Mouse (Mus musculus): ENCODE data around the gene Traf6. TPM values are rescaled to one million over a fixed set of nuclear protein-coding genes. Genes with fewer than 3 reads are reported as not detected.

Gene Traf6
- total RNA-seq, 2 experiments from 2014 or later, result 8.9 to 10.3 TPM

- intact Hi-C loops (cut with DNase I), result no loop called here
- DNase-seq (ENCODE audit: extremely low spot score in 1 of 2, low spot score in 2 of 2), result no peak
Measured at GRCm38 (mm10) chr2:101690252-101690827, 12.1 kb downstream of the Traf6 start.

GRCm38 (mm10) chr2:101693043-101693442 lies 14.8 kb downstream of the Traf6 start:
- DNase-seq (ENCODE audit: extremely low spot score in 1 of 2, low spot score in 2 of 2), result no peak
- intact Hi-C loops (cut with DNase I), result no loop called here

- no peak for DNase-seq (ENCODE audit: extremely low spot score in 1 of 2, low spot score in 2 of 2)
- intact Hi-C loops (cut with DNase I), result no loop called here
Measured at GRCm38 (mm10) chr2:101693577-101694215, 15.5 kb downstream of the Traf6 start.

- DNase-seq (ENCODE audit: extremely low spot score in 1 of 2, low spot score in 2 of 2), result no peak
- intact Hi-C loops (cut with DNase I), result no loop called here
Measured at GRCm38 (mm10) chr2:101695584-101695983, 17.4 kb downstream of the Traf6 start.

- intact Hi-C loops (cut with DNase I), result no loop called here
Measured at GRCm38 (mm10) chr2:101699284-101699683, 21.1 kb downstream of the Traf6 start.

GRCm38 (mm10) chr2:101705941-101706485 lies 27.8 kb downstream of the Traf6 start:
- DNase-seq (ENCODE audit: extremely low spot score in 1 of 2, low spot score in 2 of 2), result no peak

More at GRCm38 (mm10) chr2:101699284-101699683, 21.1 kb downstream of the Traf6 start:
- no peak for DNase-seq (ENCODE audit: extremely low spot score in 1 of 2, low spot score in 2 of 2)

GRCm38 (mm10) chr2:101711608-101712007 lies 33.4 kb downstream of the Traf6 start:
- no peak for DNase-seq (ENCODE audit: extremely low spot score in 1 of 2, low spot score in 2 of 2)
- intact Hi-C loops (cut with DNase I), result loop anchor here (5.0 kb wide), 1 partner anchor 1346 kb away; no protein-coding TSS in a partner anchor

More at GRCm38 (mm10) chr2:101705941-101706485, 27.8 kb downstream of the Traf6 start:
- intact Hi-C loops (cut with DNase I), result loop anchor here (5.0 kb wide), 2 partner anchors 166 to 746 kb away; partner anchors contain the start of gene Fjx1

- peak in 1 of 2 experiments; percentile 61 for DNase-seq (ENCODE audit: extremely low spot score in 1 of 2, low spot score in 2 of 2)
- intact Hi-C loops (cut with DNase I), result loop anchor here (5.0 kb wide), 1 partner anchor 82 kb away; no protein-coding TSS in a partner anchor
Measured at GRCm38 (mm10) chr2:101715650-101716323, 37.6 kb downstream of the Traf6 start.

- DNase-seq (ENCODE audit: extremely low spot score in 1 of 2, low spot score in 2 of 2), result no peak
- intact Hi-C loops (cut with DNase I), result loop anchor here (5.0 kb wide), 1 partner anchor 80 kb away; no protein-coding TSS in a partner anchor
Measured at GRCm38 (mm10) chr2:101717162-101717561, 38.9 kb downstream of the Traf6 start.

GRCm38 (mm10) chr2:101721835-101722234 lies 43.6 kb downstream of the Traf6 start:
- intact Hi-C loops (cut with DNase I), result no loop called here
- no peak for DNase-seq (ENCODE audit: extremely low spot score in 1 of 2, low spot score in 2 of 2)

- DNase-seq (ENCODE audit: extremely low spot score in 1 of 2, low spot score in 2 of 2), result peak in 1 of 2 experiments; percentile 59
- intact Hi-C loops (cut with DNase I), result no loop called here
Measured at GRCm38 (mm10) chr2:101722370-101723332, 44.4 kb downstream of the Traf6 start.

GRCm38 (mm10) chr2:101723333-101723881 lies 45.2 kb downstream of the Traf6 start:
- intact Hi-C loops (cut with DNase I), result no loop called here
- no peak for DNase-seq (ENCODE audit: extremely low spot score in 1 of 2, low spot score in 2 of 2)

- intact Hi-C loops (cut with DNase I), result no loop called here
Measured at GRCm38 (mm10) chr2:101727787-101728186, 49.6 kb downstream of the Traf6 start.

GRCm38 (mm10) chr2:101729472-101729871 lies 51.2 kb downstream of the Traf6 start:
- intact Hi-C loops (cut with DNase I), result no loop called here
- no peak for DNase-seq (ENCODE audit: extremely low spot score in 1 of 2, low spot score in 2 of 2)

More at GRCm38 (mm10) chr2:101727787-101728186, 49.6 kb downstream of the Traf6 start:
- no peak for DNase-seq (ENCODE audit: extremely low spot score in 1 of 2, low spot score in 2 of 2)

- intact Hi-C loops (cut with DNase I), result no loop called here
- DNase-seq (ENCODE audit: extremely low spot score in 1 of 2, low spot score in 2 of 2), result peak in 1 of 2 experiments; percentile 51
Measured at GRCm38 (mm10) chr2:101730972-101731371, 52.7 kb downstream of the Traf6 start.

- DNase-seq (ENCODE audit: extremely low spot score in 1 of 2, low spot score in 2 of 2), result no peak
- intact Hi-C loops (cut with DNase I), result no loop called here
Measured at GRCm38 (mm10) chr2:101732777-101733210, 54.6 kb downstream of the Traf6 start.

- DNase-seq (ENCODE audit: extremely low spot score in 1 of 2, low spot score in 2 of 2), result peak; percentile 35 to 74
Measured at GRCm38 (mm10) chr2:101733564-101733963, 55.3 kb downstream of the Traf6 start.

GRCm38 (mm10) chr2:101739914-101740313 lies 61.7 kb downstream of the Traf6 start:
- DNase-seq (ENCODE audit: extremely low spot score in 1 of 2, low spot score in 2 of 2), result no peak
- intact Hi-C loops (cut with DNase I), result no loop called here

More at GRCm38 (mm10) chr2:101733564-101733963, 55.3 kb downstream of the Traf6 start:
- intact Hi-C loops (cut with DNase I), result no loop called here
